ENCODE assay signal across 9 mouse cellular contexts in genomic region chr8:120190810-120191413, GRCm38 (mm10). TPM values are rescaled to one million over a fixed set of nuclear protein-coding genes. Genes with fewer than 3 reads are reported as not detected.
DNase-seq lines count a peak whose midpoint lies in the region; ATAC-seq and TF ChIP-seq lines count a peak whose summit lies in the region.
"Had no signal": no experiment of that assay in that cellular context is flagged by ENCODE, and none has a peak within 500 bp of the region (broad histone marks: within the 10 kb centered on the region; RNA-seq: fewer than 3 reads in every experiment).

No protein-coding gene starts in this region.

- ATAC-seq in frontal cortex, adult (ENCODE audit: low TSS enrichment), result peak; percentile 82
- peak; percentile 76 for ATAC-seq in liver, embryonic 15.5 days (ENCODE audit: insufficient read depth)

- H3K4me1 ChIP-seq in liver, embryonic 15.5 days (replicated peaks), result peaks cover 4% of the 10 kb centered on the region; the same call in 1 of the 2 replicates
- peaks cover 38% of the 10 kb centered on the region for H3K4me1 ChIP-seq in olfactory bulb, adult 2 months (ENCODE audit: control insufficient read depth, insufficient read depth, low read length)

- TF ChIP-seq POLR2A in olfactory bulb, adult 2 months (IDR thresholded peaks at IDR 0.05; ENCODE audit: insufficient read depth, low read depth, low read length), result no peak

- intact Hi-C loops in heart, postnatal 36 days (cut with DNase I), result no loop called here

- peak; percentile 84 for DNase-seq in cerebellum, adult 8-10 months
- DNase-seq in heart, postnatal 36 days, result peak; percentile 97
- peak; percentile 81 to 86 for DNase-seq in layer of hippocampus, adult 18-20 months (ENCODE audit: low spot score in 2 of 2)
- peak; percentile 94 to 98 for DNase-seq in urinary bladder, postnatal 4 days (ENCODE audit: low spot score in 2 of 2)

- H3K4me2 ChIP-seq in liver, embryonic 15.5 days, result peak overlapping the region; percentile 53

- H3ac ChIP-seq in C2C12 (ENCODE audit: control insufficient read depth, insufficient read length, low read depth), result no peak overlapping the region

- H3K27me3 ChIP-seq in C2C12 (ENCODE audit: control insufficient read depth, insufficient read depth, insufficient read length), result no peaks in the 10 kb centered on the region
- H3K27me3 ChIP-seq in liver, embryonic 15.5 days, result no peaks in the 10 kb centered on the region; the same call in 1 of the 2 replicates

- no peak overlapping the region for H3K27ac ChIP-seq in liver, embryonic 15.5 days (replicated peaks)
- peak overlapping the region; percentile 88 for H3K27ac ChIP-seq in olfactory bulb, adult 2 months (ENCODE audit: insufficient read depth, low read depth, low read length)

- no peak for TF ChIP-seq CTCF in C2C12 (IDR thresholded peaks at IDR 0.05; ENCODE audit: control insufficient read depth, insufficient read depth, insufficient read length)
- no peak for TF ChIP-seq CTCF in olfactory bulb, adult 2 months (IDR thresholded peaks at IDR 0.05; ENCODE audit: insufficient read depth, low read depth, low read length)

- 48% methylated on average over 20 of the region's 20 CpGs for WGBS in liver, embryonic 15.5 days (ENCODE audit: insufficient replicate concordance)
- 18% methylated on average over 20 of the region's 20 CpGs for WGBS in olfactory bulb, adult 2 months

- no peaks in the 10 kb centered on the region for H3K9me3 ChIP-seq in liver, embryonic 15.5 days (replicated peaks)

- H3K79me2 ChIP-seq in C2C12 (ENCODE audit: control insufficient read depth, insufficient read depth), result no peaks in the 10 kb centered on the region

- no peaks in the 10 kb centered on the region for H3K36me3 ChIP-seq in C2C12 (ENCODE audit: control insufficient read depth, insufficient read depth)
- H3K36me3 ChIP-seq in liver, embryonic 15.5 days (replicated peaks), result no peaks in the 10 kb centered on the region

- H3K4me3 ChIP-seq in C2C12 (ENCODE audit: insufficient read depth, poor library complexity, severe bottlenecking), result no peak overlapping the region
- peak overlapping the region; percentile 18; the same call in 1 of the 2 replicates for H3K4me3 ChIP-seq in liver, embryonic 15.5 days (replicated peaks)
- peak overlapping the region; percentile 22 for H3K4me3 ChIP-seq in olfactory bulb, adult 2 months (ENCODE audit: insufficient read depth, low read depth, low read length)

- no peaks in the 10 kb centered on the region for H3K79me3 ChIP-seq in C2C12 (ENCODE audit: low read depth)

- no peak overlapping the region for H3K9ac ChIP-seq in liver, embryonic 15.5 days

TF ChIP-seq in C2C12, 6 proteins besides CTCF, POLR2A, EP300 and RAD21:
- TF ChIP-seq FOSL1 (IDR thresholded peaks at IDR 0.05; ENCODE audit: insufficient read depth, low read length, poor library complexity, severe bottlenecking), result no peak
- peak; percentile 44 for TF ChIP-seq USF1 (IDR thresholded peaks at IDR 0.05; ENCODE audit: low read depth)

RNA-seq across cellular contexts. Expression of gene Fam92b, which starts 13.6 kb away (rescaled TPM):
- polyA plus RNA-seq in C2C12 (2012; fragmentation: generic; extraction: Trizol), result not detected
- total RNA-seq in heart, postnatal 36 days (2021), result not detected
- total RNA-seq in layer of hippocampus, adult 18-20 months (2021), result under 1 TPM; 0.45 to 0.58 TPM
- polyA plus RNA-seq in liver, embryonic 15.5 days (2015; fragmentation: Nextera tagmentation; extraction: Ambion mirVana), result not detected in 2 replicates
- polyA plus RNA-seq in olfactory bulb, adult 2 months (2012; ENCODE audit: insufficient read depth, insufficient read length, low replicate concordance, missing spikeins), result not detected in 2 replicates
- total RNA-seq: neutrophil, adult 5-6 weeks had no signal

RNA-seq across cellular contexts. Expression of gene Gse1, which starts 37.3 kb away (rescaled TPM):
- 15.6 TPM for polyA plus RNA-seq in C2C12 (2012; fragmentation: generic; extraction: Trizol)
- 10 to 100 TPM; 21.2 to 26.6 TPM for total RNA-seq in heart, postnatal 36 days (2021)
- total RNA-seq in layer of hippocampus, adult 18-20 months (2021), result 100 to 1,000 TPM; 142 to 146 TPM
- 8.7 and 10.6 TPM in 2 replicates for polyA plus RNA-seq in liver, embryonic 15.5 days (2015; fragmentation: Nextera tagmentation; extraction: Ambion mirVana)
- 42.5 and 91.1 TPM in 2 replicates for polyA plus RNA-seq in olfactory bulb, adult 2 months (2012; ENCODE audit: insufficient read depth, insufficient read length, low replicate concordance, missing spikeins)
